Mouse (Mus musculus): ENCODE results near the gene Akt1s1. TPM values are rescaled to one million over a fixed set of nuclear protein-coding genes. Genes with fewer than 3 reads are reported as not detected.

Gene Akt1s1
- polyA plus RNA-seq, 1 experiment: 141 TPM

DNA sequence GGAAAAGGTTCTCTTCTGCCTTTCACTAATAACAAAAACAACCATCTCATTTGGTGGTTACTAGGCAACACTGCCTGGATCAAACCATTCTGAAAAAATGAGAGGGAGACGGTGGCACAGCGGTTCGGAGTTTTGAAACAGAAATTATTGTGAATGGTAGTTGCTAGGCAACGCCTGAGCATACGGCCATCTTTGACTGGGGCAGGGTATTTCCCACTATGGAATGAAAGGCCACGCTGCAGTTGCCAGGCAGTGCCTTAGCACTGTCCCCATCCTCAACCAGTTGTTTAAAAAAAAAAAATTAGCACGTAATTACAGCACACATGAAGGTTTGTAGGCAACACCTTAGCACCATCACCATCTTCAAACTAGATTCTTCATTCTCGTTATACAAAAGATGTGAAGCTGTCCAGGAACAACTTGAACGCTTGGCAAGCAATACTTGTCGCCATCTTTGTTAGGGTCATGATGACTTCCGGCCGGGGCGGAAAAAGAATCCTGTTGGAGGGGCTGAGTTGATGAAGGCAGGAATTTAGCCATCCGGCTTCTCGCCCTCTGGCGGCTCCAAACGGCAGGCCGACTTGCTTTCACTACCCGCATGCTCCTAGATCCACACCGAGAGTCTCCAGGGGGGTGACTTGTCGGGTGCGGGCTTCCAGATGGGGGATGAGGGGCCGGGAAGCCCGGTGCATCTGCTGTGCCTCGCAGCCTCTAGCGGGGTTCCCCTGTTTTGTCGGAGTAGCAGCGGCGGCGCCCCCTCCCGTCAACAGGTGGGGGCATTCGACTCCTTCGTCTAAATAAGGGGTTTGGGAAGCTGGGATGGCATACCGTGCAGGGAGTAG lies 47.0 kb downstream of the Akt1s1 start, which contains the start of gene Fuz:
Gene Fuz, plus strand, starts transcription at position 487 of the 842 bp plus-strand sequence.
- TF ChIP-seq CTCF (IDR thresholded peaks at IDR 0.05; ENCODE audit: borderline replicate concordance, extremely low read depth, insufficient read depth, insufficient read length): peak; percentile 74
- TF ChIP-seq POLR2A (IDR thresholded peaks at IDR 0.05; ENCODE audit: borderline replicate concordance, extremely low read depth, insufficient read depth, insufficient read length, poor library complexity, severe bottlenecking): 0 out of 2 replicates have a peak, but pooled peaks have one; percentile 12
- DNase-seq (ENCODE audit: low read depth): peak; percentile 99

DNA sequence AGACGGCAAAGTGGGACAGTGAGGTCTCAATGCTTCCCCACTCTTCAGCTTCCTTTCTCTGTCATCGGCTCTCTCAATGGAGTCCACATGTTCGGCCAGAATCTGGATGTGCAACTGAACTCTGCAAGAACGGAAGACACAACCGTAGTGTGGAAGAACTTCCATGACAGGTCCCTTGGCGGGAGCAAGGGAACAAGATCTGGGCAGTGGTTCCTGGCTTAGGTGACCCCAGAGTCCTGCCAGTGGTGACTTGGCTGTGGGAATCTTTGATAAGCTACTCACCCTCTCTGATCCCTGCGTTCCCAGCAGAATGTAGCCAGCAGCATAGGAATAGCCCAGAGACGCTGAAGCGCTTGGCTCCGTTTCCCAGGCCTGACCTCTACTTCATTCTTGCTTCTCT lies 47.7 kb downstream of the Akt1s1 start:
- no peak for DNase-seq (ENCODE audit: low read depth)
- no peak for TF ChIP-seq CTCF (IDR thresholded peaks at IDR 0.05; ENCODE audit: borderline replicate concordance, extremely low read depth, insufficient read depth, insufficient read length)
- TF ChIP-seq POLR2A (IDR thresholded peaks at IDR 0.05; ENCODE audit: borderline replicate concordance, extremely low read depth, insufficient read depth, insufficient read length, poor library complexity, severe bottlenecking): no peak

DNA sequence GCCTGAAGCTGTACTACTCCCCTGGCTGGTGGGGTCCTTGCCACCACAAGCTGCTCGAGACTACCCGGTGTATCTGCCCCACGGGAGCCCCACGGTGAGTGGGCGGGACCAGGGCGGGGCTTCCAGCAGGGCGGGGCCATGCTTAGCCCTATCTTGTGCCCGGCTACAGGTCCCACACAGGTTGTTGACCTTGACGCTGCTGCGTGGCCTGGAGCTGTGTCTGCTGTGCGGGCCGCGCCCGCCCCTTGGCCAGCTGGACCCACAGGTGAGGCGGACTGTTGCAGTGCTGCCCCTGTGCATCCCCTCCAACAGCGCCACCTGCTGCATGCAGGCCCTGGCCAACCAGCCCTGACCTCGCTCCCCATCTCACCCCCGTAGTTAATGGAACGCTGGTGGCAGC lies 49.8 kb downstream of the Akt1s1 start:
- TF ChIP-seq POLR2A (IDR thresholded peaks at IDR 0.05; ENCODE audit: borderline replicate concordance, extremely low read depth, insufficient read depth, insufficient read length, poor library complexity, severe bottlenecking) (no peak), CTCF (IDR thresholded peaks at IDR 0.05; ENCODE audit: borderline replicate concordance, extremely low read depth, insufficient read depth, insufficient read length) (peak; percentile 11; the same call in 1 of the 2 replicates)
- DNase-seq (ENCODE audit: low read depth): no peak

DNA sequence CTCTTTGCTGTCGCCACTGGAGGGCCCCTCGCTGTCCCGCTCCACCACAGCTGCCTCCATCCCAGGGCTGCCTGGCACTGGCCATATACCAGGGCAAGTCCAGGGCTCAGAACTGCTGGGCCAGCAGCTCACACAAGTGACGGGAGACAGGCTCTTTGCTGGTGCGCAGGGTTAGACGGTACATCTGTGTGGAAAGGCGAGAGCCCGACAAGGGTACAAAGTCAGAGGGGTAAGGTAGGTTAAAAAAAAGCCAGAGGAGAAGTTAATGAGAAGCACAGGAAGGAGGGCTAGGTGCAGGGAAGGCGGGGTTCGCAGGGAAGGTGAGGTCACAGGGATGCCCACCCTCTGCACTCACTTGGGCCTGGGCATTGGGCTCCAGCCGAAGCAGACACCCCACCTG lies 51.8 kb downstream of the Akt1s1 start:
- TF ChIP-seq CTCF (IDR thresholded peaks at IDR 0.05; ENCODE audit: borderline replicate concordance, extremely low read depth, insufficient read depth, insufficient read length) (no peak), POLR2A (IDR thresholded peaks at IDR 0.05; ENCODE audit: borderline replicate concordance, extremely low read depth, insufficient read depth, insufficient read length, poor library complexity, severe bottlenecking) (no peak)
- no peak for DNase-seq (ENCODE audit: low read depth)

DNA sequence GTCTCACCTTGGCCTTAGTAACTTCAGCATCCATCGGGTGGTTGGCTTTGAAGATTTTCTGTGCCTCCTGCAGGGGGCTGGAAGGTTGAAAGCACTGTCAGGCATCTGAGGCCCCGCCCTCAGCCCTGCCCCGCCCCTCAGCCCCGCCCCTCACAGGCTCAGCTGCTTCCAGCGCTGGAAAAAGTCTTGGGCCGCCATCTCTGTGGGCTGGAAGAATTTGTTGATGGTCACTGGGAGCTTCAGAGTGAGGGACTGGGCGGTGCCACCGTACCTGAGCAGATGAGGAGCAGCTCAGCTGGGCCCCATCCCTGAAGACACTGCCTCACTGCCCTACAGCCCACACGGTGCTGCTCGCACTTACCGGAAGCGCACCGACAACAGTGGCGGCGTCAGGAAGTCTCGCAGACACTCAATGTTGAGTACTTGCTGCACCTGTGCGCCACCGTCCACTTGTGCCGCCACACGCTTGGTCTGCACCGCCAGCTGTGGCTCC lies 52.5 kb downstream of the Akt1s1 start:
- peak; percentile 76 for DNase-seq (ENCODE audit: low read depth)
- no peak for TF ChIP-seq POLR2A (IDR thresholded peaks at IDR 0.05; ENCODE audit: borderline replicate concordance, extremely low read depth, insufficient read depth, insufficient read length, poor library complexity, severe bottlenecking)
- peak; percentile 38; the same call in 1 of the 2 replicates for TF ChIP-seq CTCF (IDR thresholded peaks at IDR 0.05; ENCODE audit: borderline replicate concordance, extremely low read depth, insufficient read depth, insufficient read length)

Other genes with a start within 250 kb of the Akt1s1 start
- gene Myh14, start 178.1 kb upstream of the Akt1s1 start, polyA plus RNA-seq (2012; rRNA removed): 0.72 and 1.8 TPM in 2 replicates
- not detected in 2 replicates for gene Izumo2, start 140.2 kb upstream of the Akt1s1 start, polyA plus RNA-seq (2012; rRNA removed)
- 31.1 and 45.0 TPM in 2 replicates for gene Vrk3, start 100.6 kb upstream of the Akt1s1 start, polyA plus RNA-seq (2012; rRNA removed)
- gene Zfp473, start 97.9 kb upstream of the Akt1s1 start, polyA plus RNA-seq (2012; rRNA removed): 1.0 and 1.1 TPM in 2 replicates
- gene Nup62, start 32.9 kb upstream of the Akt1s1 start, polyA plus RNA-seq (2012; rRNA removed): 73.9 and 96.1 TPM in 2 replicates
- 0.42 and 0.59 TPM in 2 replicates for gene Il4i1, start 32.6 kb upstream of the Akt1s1 start, polyA plus RNA-seq (2012; rRNA removed)
- 24.8 and 36.4 TPM in 2 replicates for gene Atf5, start 32.3 kb upstream of the Akt1s1 start, polyA plus RNA-seq (2012; rRNA removed)
- gene Tbc1d17, start 88 bp downstream of the Akt1s1 start, polyA plus RNA-seq (2012; rRNA removed): 96.8 and 124 TPM in 2 replicates
- 33.1 and 42.3 TPM in 2 replicates for gene Pnkp, start 8.1 kb downstream of the Akt1s1 start, polyA plus RNA-seq (2012; rRNA removed)
- gene Ptov1, start 20.8 kb downstream of the Akt1s1 start, polyA plus RNA-seq (2012; rRNA removed): 927 and 1,026 TPM in 2 replicates
- gene Med25, start 43.7 kb downstream of the Akt1s1 start, polyA plus RNA-seq (2012; rRNA removed): 205 and 206 TPM in 2 replicates
- gene Fuz, start 47.1 kb downstream of the Akt1s1 start, polyA plus RNA-seq (2012; rRNA removed): 29.7 and 47.4 TPM in 2 replicates
- gene Ap2a1, start 80.5 kb downstream of the Akt1s1 start, polyA plus RNA-seq (2012; rRNA removed): 165 and 185 TPM in 2 replicates
- gene Tsks, start 94.2 kb downstream of the Akt1s1 start, polyA plus RNA-seq (2012; rRNA removed): 0.04 and 0.05 TPM in 2 replicates
- gene Cpt1c, start 125.9 kb downstream of the Akt1s1 start, polyA plus RNA-seq (2012; rRNA removed): 102 and 135 TPM in 2 replicates
- 824 and 992 TPM in 2 replicates for gene Prmt1, start 137.6 kb downstream of the Akt1s1 start, polyA plus RNA-seq (2012; rRNA removed)
- gene Irf3, start 148.7 kb downstream of the Akt1s1 start, polyA plus RNA-seq (2012; rRNA removed): 84.4 and 130 TPM in 2 replicates
- 20.5 and 33.9 TPM in 2 replicates for gene Bcl2l12, start 149.7 kb downstream of the Akt1s1 start, polyA plus RNA-seq (2012; rRNA removed)
- 125 and 147 TPM in 2 replicates for gene Scaf1, start 167.4 kb downstream of the Akt1s1 start, polyA plus RNA-seq (2012; rRNA removed)
- gene Rras, start 169.0 kb downstream of the Akt1s1 start, polyA plus RNA-seq (2012; rRNA removed): 18.2 and 20.7 TPM in 2 replicates
- gene Prr12, start 203.9 kb downstream of the Akt1s1 start, polyA plus RNA-seq (2012; rRNA removed): 10.5 and 39.1 TPM in 2 replicates
- gene Nosip, start 213.4 kb downstream of the Akt1s1 start, polyA plus RNA-seq (2012; rRNA removed): 81.9 and 84.1 TPM in 2 replicates
- gene Prrg2, start 213.7 kb downstream of the Akt1s1 start, polyA plus RNA-seq (2012; rRNA removed): 25.0 and 30.6 TPM in 2 replicates
- gene Rcn3, start 243.2 kb downstream of the Akt1s1 start, polyA plus RNA-seq (2012; rRNA removed): 68.2 and 101 TPM in 2 replicates

All from brain, embryonic 14.5 days (tissue).